Mouse (Mus musculus): ENCODE results near the gene Lexm.

Lexm gene

GRCm38 (mm10) chr4:106613560-106613959 lies 3.5 kb downstream of the Lexm start:
- H3K36me3 ChIP-seq (ENCODE audit: control insufficient read depth, insufficient read depth, low read length, poor library complexity, severe bottlenecking), result no peaks in the 10 kb centered on the region
- no peaks in the 10 kb centered on the region; the same call in 1 of the 2 replicates for H3K27me3 ChIP-seq (ENCODE audit: control insufficient read depth, insufficient read depth, low read length, poor library complexity, severe bottlenecking)
- DNase-seq (ENCODE audit: low read depth, low spot score), result no peak

- Histone ChIP-seq H3K36me3 (ENCODE audit: control insufficient read depth, insufficient read depth, low read length, poor library complexity, severe bottlenecking) (no peaks in the 10 kb centered on the region), H3K27me3 (ENCODE audit: control insufficient read depth, insufficient read depth, low read length, poor library complexity, severe bottlenecking) (no peaks in the 10 kb centered on the region; the same call in 1 of the 2 replicates)
- DNase-seq (ENCODE audit: low read depth, low spot score), result no peak
Measured at GRCm38 (mm10) chr4:106613105-106613504, 3.9 kb downstream of the Lexm start.

- no peaks in the 10 kb centered on the region for H3K27me3 ChIP-seq (ENCODE audit: control insufficient read depth, insufficient read depth, low read length, poor library complexity, severe bottlenecking)
- no peaks in the 10 kb centered on the region for H3K36me3 ChIP-seq (ENCODE audit: control insufficient read depth, insufficient read depth, low read length, poor library complexity, severe bottlenecking)
- no peak for DNase-seq (ENCODE audit: low read depth, low spot score)
Measured at GRCm38 (mm10) chr4:106607905-106608304, 9.1 kb downstream of the Lexm start.

GRCm38 (mm10) chr4:106606639-106607554 lies 10.1 kb downstream of the Lexm start:
- no peak for DNase-seq (ENCODE audit: low read depth, low spot score)
- Histone ChIP-seq H3K36me3 (ENCODE audit: control insufficient read depth, insufficient read depth, low read length, poor library complexity, severe bottlenecking) (no peaks in the 10 kb centered on the region), H3K27me3 (ENCODE audit: control insufficient read depth, insufficient read depth, low read length, poor library complexity, severe bottlenecking) (no peaks in the 10 kb centered on the region)

GRCm38 (mm10) chr4:106600770-106601169 lies 16.3 kb downstream of the Lexm start:
- no peaks in the 10 kb centered on the region for H3K36me3 ChIP-seq (ENCODE audit: control insufficient read depth, insufficient read depth, low read length, poor library complexity, severe bottlenecking)
- DNase-seq (ENCODE audit: low read depth, low spot score), result no peak
- no peaks in the 10 kb centered on the region for H3K27me3 ChIP-seq (ENCODE audit: control insufficient read depth, insufficient read depth, low read length, poor library complexity, severe bottlenecking)

- DNase-seq (ENCODE audit: low read depth, low spot score), result peak; percentile 17
- no peaks in the 10 kb centered on the region for H3K27me3 ChIP-seq (ENCODE audit: control insufficient read depth, insufficient read depth, low read length, poor library complexity, severe bottlenecking)
- no peaks in the 10 kb centered on the region for H3K36me3 ChIP-seq (ENCODE audit: control insufficient read depth, insufficient read depth, low read length, poor library complexity, severe bottlenecking)
Measured at GRCm38 (mm10) chr4:106599415-106599814, 17.6 kb downstream of the Lexm start.

GRCm38 (mm10) chr4:106597741-106598140 lies 19.3 kb downstream of the Lexm start:
- H3K36me3 ChIP-seq (ENCODE audit: control insufficient read depth, insufficient read depth, low read length, poor library complexity, severe bottlenecking), result no peaks in the 10 kb centered on the region
- no peak for DNase-seq (ENCODE audit: low read depth, low spot score)
- H3K27me3 ChIP-seq (ENCODE audit: control insufficient read depth, insufficient read depth, low read length, poor library complexity, severe bottlenecking), result no peaks in the 10 kb centered on the region

- H3K36me3 ChIP-seq (ENCODE audit: control insufficient read depth, insufficient read depth, low read length, poor library complexity, severe bottlenecking), result no peaks in the 10 kb centered on the region
- DNase-seq (ENCODE audit: low read depth, low spot score), result no peak
- no peaks in the 10 kb centered on the region for H3K27me3 ChIP-seq (ENCODE audit: control insufficient read depth, insufficient read depth, low read length, poor library complexity, severe bottlenecking)
Measured at GRCm38 (mm10) chr4:106597055-106597454, 20.0 kb downstream of the Lexm start.

- no peaks in the 10 kb centered on the region for H3K36me3 ChIP-seq (ENCODE audit: control insufficient read depth, insufficient read depth, low read length, poor library complexity, severe bottlenecking)
- DNase-seq (ENCODE audit: low read depth, low spot score), result no peak
- no peaks in the 10 kb centered on the region for H3K27me3 ChIP-seq (ENCODE audit: control insufficient read depth, insufficient read depth, low read length, poor library complexity, severe bottlenecking)
Measured at GRCm38 (mm10) chr4:106596200-106596599, 20.8 kb downstream of the Lexm start.

- DNase-seq (ENCODE audit: low read depth, low spot score), result peak; percentile 21
- H3K27me3 ChIP-seq (ENCODE audit: control insufficient read depth, insufficient read depth, low read length, poor library complexity, severe bottlenecking), result no peaks in the 10 kb centered on the region
Measured at GRCm38 (mm10) chr4:106593636-106594035, 23.4 kb downstream of the Lexm start.

GRCm38 (mm10) chr4:106590871-106591270 lies 26.2 kb downstream of the Lexm start:
- peak; percentile 52 for DNase-seq (ENCODE audit: low read depth, low spot score)
- H3K27me3 ChIP-seq (ENCODE audit: control insufficient read depth, insufficient read depth, low read length, poor library complexity, severe bottlenecking), result no peaks in the 10 kb centered on the region

More at GRCm38 (mm10) chr4:106593636-106594035, 23.4 kb downstream of the Lexm start:
- no peaks in the 10 kb centered on the region for H3K36me3 ChIP-seq (ENCODE audit: control insufficient read depth, insufficient read depth, low read length, poor library complexity, severe bottlenecking)

GRCm38 (mm10) chr4:106590142-106590541 lies 26.9 kb downstream of the Lexm start:
- H3K27me3 ChIP-seq (ENCODE audit: control insufficient read depth, insufficient read depth, low read length, poor library complexity, severe bottlenecking), result no peaks in the 10 kb centered on the region
- no peaks in the 10 kb centered on the region for H3K36me3 ChIP-seq (ENCODE audit: control insufficient read depth, insufficient read depth, low read length, poor library complexity, severe bottlenecking)
- peak; percentile 69 for DNase-seq (ENCODE audit: low read depth, low spot score)

More at GRCm38 (mm10) chr4:106590871-106591270, 26.2 kb downstream of the Lexm start:
- no peaks in the 10 kb centered on the region for H3K36me3 ChIP-seq (ENCODE audit: control insufficient read depth, insufficient read depth, low read length, poor library complexity, severe bottlenecking)

GRCm38 (mm10) chr4:106587075-106587474 lies 30.0 kb downstream of the Lexm start:
- H3K36me3 ChIP-seq (ENCODE audit: control insufficient read depth, insufficient read depth, low read length, poor library complexity, severe bottlenecking), result no peaks in the 10 kb centered on the region
- no peak for DNase-seq (ENCODE audit: low read depth, low spot score)
- H3K27me3 ChIP-seq (ENCODE audit: control insufficient read depth, insufficient read depth, low read length, poor library complexity, severe bottlenecking), result no peaks in the 10 kb centered on the region

- DNase-seq (ENCODE audit: low read depth, low spot score), result no peak
- peaks cover 1% of the 10 kb centered on the region; the same call in 1 of the 2 replicates for H3K36me3 ChIP-seq (ENCODE audit: control insufficient read depth, insufficient read depth, low read length, poor library complexity, severe bottlenecking)
- no peaks in the 10 kb centered on the region for H3K27me3 ChIP-seq (ENCODE audit: control insufficient read depth, insufficient read depth, low read length, poor library complexity, severe bottlenecking)
Measured at GRCm38 (mm10) chr4:106584665-106585064, 32.4 kb downstream of the Lexm start.

- no peak for DNase-seq (ENCODE audit: low read depth, low spot score)
- peaks cover 2% of the 10 kb centered on the region; the same call in 1 of the 2 replicates for H3K36me3 ChIP-seq (ENCODE audit: control insufficient read depth, insufficient read depth, low read length, poor library complexity, severe bottlenecking)
- H3K27me3 ChIP-seq (ENCODE audit: control insufficient read depth, insufficient read depth, low read length, poor library complexity, severe bottlenecking), result no peaks in the 10 kb centered on the region
Measured at GRCm38 (mm10) chr4:106582428-106583153, 34.5 kb downstream of the Lexm start.
